Mouse (Mus musculus) effector memory CD4-positive, alpha-beta T cell, adult 5 months (primary cell): ENCODE measurements around the gene Pigl. TPM values are rescaled to one million over a fixed set of nuclear protein-coding genes. Genes with fewer than 3 reads are reported as not detected.

Experiments used
- polyA plus RNA-seq: library from polyadenylated mRNA; unstranded; fragments of 100-300 nt; shearing (Covaris generic); gene quantifications from one replicate; pipeline ENCODE4 v1.2.1, GENCODE M21; 2017

Pigl gene
- polyA plus RNA-seq = 9.1 TPM

DNA sequence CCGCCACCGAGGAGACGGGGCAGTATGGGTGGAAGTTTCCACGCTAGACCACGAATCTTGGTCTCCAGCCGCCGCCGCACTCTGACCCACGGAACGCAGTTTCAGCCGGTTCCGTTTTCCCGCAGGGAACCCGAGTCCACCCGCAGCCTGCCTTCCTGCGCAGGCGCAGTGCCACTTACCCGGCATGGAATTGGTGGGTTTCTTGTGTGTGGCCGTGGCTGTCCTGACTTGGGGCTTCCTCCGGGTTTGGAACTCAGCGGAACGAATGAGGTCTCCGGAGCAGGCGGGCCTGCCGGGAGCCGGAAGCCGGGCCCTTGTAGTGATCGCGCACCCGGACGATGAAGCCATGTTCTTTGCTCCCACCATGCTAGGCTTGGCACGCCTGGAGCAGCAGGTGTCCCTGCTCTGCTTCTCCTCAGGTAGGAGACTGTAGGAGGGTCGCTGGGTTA is at the start of gene Pigl, which contains the start of gene Ncor1:
Gene Pigl, plus strand, starts transcription at position 185 of the 449 bp plus-strand sequence.
Gene Ncor1, minus strand, starts transcription at position 266 of the 449 bp plus-strand sequence.

DNA sequence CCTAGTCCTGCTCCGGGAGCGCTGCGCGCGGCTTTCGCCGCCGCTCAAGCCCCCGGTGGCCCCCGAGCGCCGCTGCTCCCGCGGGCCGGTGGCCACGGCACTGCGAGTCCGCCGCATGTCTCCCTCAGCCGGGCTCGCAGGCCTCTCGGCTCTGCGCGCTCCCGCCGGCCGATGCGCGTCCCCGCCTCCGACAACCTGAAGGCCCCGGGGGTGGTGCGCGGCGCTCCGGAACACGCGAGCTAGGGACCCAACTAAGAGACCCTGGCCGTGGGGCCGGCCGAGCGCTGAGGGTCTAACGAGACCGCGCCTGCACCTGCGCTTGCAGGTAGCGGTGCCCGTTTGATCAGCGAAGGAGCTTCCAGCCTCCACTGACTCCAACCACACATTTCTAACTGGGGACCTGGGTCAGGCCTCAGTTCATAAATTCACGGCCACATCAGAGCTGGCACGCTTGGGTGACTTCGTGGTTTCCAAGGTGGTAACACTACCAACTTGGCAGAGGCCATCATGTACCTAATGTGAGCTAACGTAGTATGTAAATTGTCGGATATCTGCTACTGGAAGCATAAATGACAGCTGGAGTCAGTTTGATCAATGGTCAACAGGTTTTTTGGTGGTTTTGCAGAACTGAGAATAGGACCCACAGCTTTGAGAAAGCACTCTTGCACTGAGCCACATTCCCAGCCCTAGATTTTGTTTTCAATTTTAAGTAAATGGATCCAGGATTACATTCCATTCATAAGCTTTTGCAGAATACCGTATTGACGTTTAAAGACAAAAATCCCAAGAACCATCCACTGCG is 81.0 kb downstream of the Pigl start, which contains the start of gene Cenpv:
Gene Cenpv, minus strand, starts transcription at position 173 of the 802 bp plus-strand sequence.

DNA sequence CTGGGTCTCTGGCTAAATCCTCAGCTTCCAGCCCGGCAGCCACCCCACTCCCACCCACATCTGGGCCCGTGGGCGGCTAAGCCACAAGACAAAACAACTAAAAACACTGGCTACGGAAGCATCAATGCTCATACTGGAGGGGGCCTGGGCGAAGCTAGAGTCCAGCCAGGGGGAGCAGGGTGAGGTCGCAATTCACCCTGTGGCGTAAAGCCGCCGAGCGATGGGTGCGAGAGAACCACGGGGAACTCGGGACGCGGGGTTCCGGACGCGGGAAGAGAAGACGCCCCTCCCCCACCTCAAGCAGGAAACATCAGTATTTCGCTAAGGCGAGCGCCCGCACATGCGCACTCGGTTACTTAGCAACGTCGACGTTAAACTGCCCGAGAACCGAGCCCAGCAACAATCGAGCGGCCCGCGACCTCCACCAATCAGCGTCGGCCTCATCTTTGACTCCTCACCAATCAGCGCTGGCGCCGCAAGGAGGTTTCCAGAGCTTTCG is 92.5 kb downstream of the Pigl start, which contains the start of gene Ubb:
Gene Ubb, plus strand, starts transcription at position 445 of the 499 bp plus-strand sequence.

Other genes starting within 250 kb of the Pigl start
- not detected for gene Adora2b, start 209.5 kb upstream of the Pigl start, polyA plus RNA-seq
- 9.9 TPM for gene Zswim7, start 177.1 kb upstream of the Pigl start, polyA plus RNA-seq
- 47.6 TPM for gene Ttc19, start 177.0 kb upstream of the Pigl start, polyA plus RNA-seq
- gene Ncor1, start 81 bp downstream of the Pigl start, polyA plus RNA-seq = 378 TPM
- 11.8 TPM for gene Cenpv, start 80.8 kb downstream of the Pigl start, polyA plus RNA-seq
- gene Ubb, start 92.7 kb downstream of the Pigl start, polyA plus RNA-seq = 3,666 TPM
- 59.1 TPM for gene Trpv2, start 116.0 kb downstream of the Pigl start, polyA plus RNA-seq
- 1.0 TPM for gene Lrrc75a, start 190.1 kb downstream of the Pigl start, polyA plus RNA-seq
- 10.5 TPM for gene Mmgt2, start 190.2 kb downstream of the Pigl start, polyA plus RNA-seq